Mouse (Mus musculus) urinary bladder, adult 18-20 months (tissue): Measurements from ENCODE around the gene Ripor3.
A peak's percentile ranks its signal among the peaks of the same experiment; 100 is the strongest.

Source experiments
- DNase-seq, 2 experiments: peaks; one replicate each; pipeline ENCODE4 v3.0.0; 2022; ENCODE audit warnings: low spot score in 2 of 2, mixed read lengths in 2 of 2

The Ripor3 gene

DNA sequence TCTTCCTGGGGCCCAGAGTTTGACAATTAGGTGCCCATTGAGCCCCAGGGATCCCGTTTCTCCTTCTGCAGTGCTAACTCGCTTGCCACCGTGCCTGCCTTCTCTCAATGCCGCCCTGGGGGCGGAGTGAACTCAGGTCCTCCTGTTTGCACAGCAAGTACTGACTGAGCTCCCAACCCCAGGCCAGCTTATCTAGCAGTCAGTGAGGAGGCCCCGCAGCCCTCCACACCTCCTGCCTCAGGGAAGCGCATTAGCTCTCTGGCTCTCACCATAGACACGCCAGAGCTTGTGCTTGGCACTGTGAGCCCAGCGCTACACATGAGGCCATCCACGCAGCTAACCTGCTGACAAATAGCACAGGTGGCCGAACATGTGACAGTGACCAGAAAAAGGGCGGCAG, 22.8 kb downstream of the Ripor3 start:
- peak in 1 of 2 experiments; percentile 72 for DNase-seq

- peak in 1 of 2 experiments; percentile 36 for DNase-seq
These were observed 23.7 kb downstream of the Ripor3 start for GRCm38 (mm10) chr2:167986762-167987161.

DNA sequence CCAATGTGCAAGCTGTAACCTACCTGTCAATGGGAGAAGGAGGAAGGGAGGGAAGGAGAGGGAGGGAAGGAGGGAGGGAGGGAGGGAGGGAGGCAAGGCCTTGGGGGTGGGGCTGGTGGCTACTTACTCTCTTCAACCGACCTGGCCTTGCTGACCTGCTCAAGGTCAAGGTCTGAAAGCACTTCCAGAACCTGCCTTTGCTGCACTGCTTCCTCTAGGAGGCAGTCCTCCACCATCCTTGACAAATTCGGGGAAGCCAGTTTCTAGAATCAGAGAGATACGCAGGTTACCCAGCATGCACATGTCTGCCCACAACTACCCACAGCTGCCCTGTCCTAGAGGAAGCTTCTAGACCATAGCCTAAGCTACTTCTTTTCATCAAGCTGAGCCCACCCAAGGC, 25.5 kb downstream of the Ripor3 start:
- no peak for DNase-seq

DNA sequence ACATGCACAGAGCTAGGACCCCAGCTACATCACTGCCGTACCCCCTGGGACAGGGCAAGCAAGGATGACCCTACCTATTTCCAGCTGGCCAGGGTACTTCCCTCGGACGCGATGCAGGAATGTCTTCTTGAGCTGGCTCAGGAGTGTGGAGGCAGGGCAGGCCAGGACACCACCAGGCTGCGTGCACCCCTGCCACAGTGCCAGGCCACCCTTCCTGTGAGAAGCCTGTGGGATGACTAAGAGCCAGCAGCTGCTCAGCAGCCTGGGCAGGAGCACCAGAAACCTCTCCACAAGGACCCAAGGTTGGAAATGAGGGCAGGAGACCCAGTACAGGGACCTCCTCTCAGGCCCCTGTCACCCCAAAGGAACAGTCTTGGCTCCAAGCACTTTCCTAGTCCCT, 26.0 kb downstream of the Ripor3 start:
- no peak for DNase-seq

DNA sequence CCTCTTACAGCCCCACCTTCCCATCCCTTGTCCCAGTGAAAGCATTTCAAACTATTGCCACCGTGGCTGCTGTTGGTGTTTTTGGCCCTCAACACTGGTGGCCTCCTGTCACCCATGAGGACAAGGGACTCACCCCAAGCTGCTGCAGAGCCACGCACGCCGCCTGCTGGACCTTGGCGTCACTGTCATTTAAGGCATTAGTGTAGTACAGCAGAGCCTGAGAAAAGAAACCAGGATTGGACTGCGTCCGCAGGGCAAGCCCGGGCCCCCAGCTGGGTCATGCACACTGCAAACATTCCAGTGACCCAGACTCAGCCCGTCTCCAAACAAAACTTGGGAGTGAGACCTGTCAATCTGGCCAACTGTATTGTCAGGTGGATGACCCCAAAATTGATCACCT, 27.8 kb downstream of the Ripor3 start:
- DNase-seq, result no peak

- no peak for DNase-seq
These were observed 30.0 kb downstream of the Ripor3 start for GRCm38 (mm10) chr2:167980391-167980790.

DNA sequence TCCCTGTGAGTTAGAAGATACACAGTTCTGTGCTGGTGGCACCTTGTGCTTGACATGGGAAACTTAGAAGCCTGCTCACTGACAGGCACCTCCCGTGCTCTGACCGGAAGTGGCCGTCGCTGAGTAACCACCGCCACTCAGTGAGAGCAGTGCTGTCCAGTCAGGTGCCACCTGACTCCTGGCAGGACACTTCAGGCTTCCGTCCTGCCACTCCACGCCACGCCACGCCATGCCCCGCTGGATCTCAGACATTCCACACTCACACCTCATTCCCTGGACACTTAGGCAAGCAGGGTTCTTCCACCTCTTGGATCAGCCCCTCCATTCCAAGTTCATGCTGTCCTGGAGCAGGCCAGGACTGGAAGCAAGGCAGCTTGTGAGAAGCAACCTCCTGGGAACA, 32.1 kb downstream of the Ripor3 start:
- no peak for DNase-seq

- DNase-seq, result no peak
These were observed 34.7 kb downstream of the Ripor3 start for GRCm38 (mm10) chr2:167975746-167976145.

- no peak for DNase-seq
These were observed 37.6 kb downstream of the Ripor3 start for GRCm38 (mm10) chr2:167972809-167973208.

- DNase-seq, result no peak
These were observed 38.3 kb downstream of the Ripor3 start for GRCm38 (mm10) chr2:167972146-167972545.

DNA sequence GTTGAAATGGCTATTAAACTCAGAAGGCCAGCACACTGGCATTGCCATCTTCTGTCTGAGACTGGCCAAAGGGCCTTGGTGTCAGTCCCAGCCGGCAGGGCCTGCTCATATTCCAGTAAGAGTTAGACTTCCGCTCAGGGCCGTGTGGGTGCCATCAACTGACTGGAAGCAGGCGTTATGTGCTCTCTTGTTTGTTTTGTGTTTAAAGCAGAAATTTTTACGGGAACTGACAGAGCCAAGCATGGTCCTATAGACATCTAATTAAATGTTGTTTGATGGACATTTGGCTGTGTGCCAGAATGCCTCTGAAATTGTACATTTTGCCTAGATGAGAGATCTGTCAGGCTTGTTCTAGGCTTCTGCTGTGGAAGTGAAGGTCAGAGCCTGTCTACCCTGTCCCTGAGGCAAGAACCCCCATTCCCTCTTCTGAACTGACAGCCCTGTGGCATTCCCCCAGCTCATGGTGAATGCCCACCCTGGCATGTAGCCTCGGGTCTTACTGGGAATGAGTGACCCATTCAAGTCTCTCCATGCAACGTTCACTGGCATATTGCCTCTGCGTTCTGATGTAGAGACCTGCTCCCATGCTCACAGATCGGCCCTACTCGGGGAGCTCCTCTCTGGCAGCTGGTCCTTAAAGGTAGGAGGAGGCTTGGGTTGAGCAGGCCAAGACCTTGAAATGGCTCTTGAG, 40.4 kb downstream of the Ripor3 start:
- DNase-seq, result no peak

- DNase-seq, result no peak
These were observed 41.9 kb downstream of the Ripor3 start for GRCm38 (mm10) chr2:167968504-167968903.

DNA sequence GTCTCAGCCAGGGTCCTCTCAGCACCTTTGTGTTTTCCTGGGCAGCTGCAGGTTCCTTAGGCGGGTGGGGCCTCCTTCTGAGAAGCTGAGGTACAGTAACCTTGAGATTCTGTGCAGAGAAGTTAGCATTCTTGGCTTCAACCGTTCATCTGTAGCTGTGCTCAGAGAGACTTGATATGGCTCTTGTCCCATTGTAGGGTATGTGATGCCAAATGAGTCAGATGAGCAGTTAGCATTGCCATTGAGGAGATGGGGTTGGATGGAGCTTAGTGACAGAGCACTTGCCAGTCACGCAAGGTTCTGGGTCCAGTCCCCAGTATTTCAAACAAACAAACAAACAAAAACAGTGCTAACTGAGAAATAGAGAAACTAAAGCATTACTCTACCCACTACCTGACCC, 44.5 kb downstream of the Ripor3 start:
- no peak for DNase-seq

- DNase-seq, result no peak
These were observed 46.1 kb downstream of the Ripor3 start for GRCm38 (mm10) chr2:167964320-167964719.

DNA sequence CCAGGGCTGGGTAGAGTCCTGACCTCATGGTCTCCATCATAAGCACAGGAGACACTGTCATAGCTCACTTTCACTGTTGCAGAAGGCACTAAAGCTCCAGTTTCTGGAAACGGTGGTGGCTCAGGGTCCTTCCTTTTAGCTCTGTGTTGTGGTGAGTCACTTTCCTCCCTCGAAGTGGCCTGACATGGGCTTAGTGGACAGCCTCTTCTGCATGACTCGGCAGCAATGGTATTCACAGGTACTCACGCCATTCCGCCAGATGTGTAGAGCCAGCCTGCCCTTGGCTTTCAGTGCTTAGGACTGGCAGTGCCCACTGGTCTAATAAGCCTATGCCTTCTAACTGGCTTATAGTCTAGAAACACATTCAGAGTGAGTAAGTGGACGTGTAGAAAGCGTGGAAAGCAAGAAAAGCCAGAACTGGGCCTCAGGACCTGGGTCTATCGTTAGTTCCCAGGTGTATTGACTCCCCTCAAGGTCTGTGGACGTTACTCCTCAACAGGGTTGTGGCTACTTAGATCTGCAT, 46.6 kb downstream of the Ripor3 start:
- DNase-seq, result no peak

GRCm38 (mm10) chr2:167963176-167963575, 47.2 kb downstream of the Ripor3 start:
- no peak for DNase-seq

DNA sequence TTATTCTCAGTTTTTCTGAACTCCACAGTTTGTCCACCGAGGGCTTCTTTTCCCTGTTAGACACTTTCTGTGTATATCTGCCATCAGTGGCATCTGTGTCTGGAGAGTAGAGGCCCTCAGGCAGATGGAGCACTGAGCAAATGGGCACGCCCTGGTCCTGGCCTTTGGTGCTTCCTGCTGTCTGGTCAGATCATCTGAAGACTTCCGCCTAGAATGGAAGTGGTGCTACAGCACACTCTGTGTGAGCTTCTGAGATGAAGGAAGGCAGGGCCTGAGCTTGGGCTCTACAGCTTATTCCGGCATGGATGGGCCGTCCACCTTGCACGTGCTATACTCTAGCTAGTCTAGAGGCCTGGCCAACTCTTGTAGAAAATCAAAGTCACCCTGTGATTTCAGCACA, 48.1 kb downstream of the Ripor3 start:
- no peak for DNase-seq

DNA sequence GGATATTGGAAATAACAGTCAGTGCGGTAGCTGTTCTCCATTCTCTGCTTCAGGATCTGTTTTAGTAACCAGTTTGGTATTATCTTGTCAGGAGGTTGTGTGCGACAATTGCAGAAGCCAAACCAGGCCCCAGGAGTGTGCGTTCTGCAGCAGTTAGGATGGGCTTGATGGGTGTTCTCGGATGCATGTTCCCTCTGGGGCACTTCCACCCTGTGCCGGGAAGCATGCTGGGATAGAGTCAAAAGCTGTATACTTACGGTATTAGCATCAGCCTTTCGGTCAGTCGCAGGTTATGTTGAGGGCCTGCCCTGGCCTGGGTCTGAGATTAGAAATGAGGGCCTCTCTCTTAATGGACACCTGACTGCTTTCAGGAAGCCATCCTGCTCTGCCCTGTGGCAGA, 49.8 kb downstream of the Ripor3 start:
- no peak for DNase-seq

DNA sequence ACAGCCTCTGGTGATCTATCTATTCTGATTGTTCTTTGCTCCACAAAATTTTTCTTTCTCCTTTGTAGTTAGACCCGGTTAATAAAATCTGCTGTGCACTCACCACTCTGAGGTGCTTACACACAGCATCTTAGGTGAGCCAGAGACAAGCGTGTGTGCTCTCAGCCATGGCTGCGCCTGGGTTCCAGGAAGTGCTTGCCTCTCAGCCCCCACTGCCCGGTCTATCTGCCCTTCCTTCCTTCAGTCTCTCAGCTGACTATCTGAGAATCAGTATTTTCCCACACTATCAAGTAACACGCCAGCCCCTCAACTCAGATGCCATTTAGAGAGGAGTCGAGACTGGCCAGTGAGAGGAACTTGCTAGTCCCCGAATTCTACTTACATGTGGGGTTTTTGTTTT, 50.4 kb downstream of the Ripor3 start:
- DNase-seq, result no peak

DNA sequence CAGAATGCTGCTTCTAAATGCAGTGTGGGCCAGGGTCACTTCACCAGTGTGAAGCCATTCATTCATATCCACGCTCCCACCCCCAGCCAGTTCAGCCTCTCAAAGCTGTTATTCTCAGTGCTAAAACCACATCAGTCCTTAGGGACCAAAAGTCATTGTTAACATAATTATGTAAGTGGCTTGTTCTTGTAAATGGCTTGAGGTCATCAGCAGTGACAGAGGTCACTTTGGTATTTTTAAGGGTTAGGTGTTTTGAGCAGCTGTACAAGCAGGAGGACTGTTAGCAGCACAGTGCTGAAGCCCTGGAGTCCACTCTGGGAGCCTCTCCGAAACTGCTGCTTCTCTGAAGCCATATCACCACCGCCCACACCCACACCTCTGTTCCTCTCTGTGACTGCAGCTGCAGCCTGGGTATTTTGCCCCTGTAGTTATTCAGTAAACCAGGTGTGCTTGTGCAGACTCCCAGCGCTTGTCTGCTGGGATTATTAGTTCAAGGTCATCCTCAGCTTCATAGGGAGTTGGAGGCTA, 51.0 kb downstream of the Ripor3 start:
- DNase-seq, result no peak

- DNase-seq, result peak; percentile 70 to 78
These were observed 51.6 kb downstream of the Ripor3 start for GRCm38 (mm10) chr2:167958843-167959242.

GRCm38 (mm10) chr2:167958082-167958788, 52.2 kb downstream of the Ripor3 start:
- DNase-seq, result no peak

GRCm38 (mm10) chr2:167957539-167957938, 52.9 kb downstream of the Ripor3 start:
- DNase-seq, result no peak
